Mouse (Mus musculus) brain, embryonic 14.5 days (tissue): ENCODE measurements around the gene C77080. TPM values are rescaled to one million over a fixed set of nuclear protein-coding genes. Genes with fewer than 3 reads are reported as not detected.

Source experiments
- DNase-seq: peaks from one replicate; pipeline ENCODE4 v3.0.0-alpha.2; 2011; ENCODE audit warnings: low read depth
- CTCF ChIP-seq: fragments of 200-500 bp; IDR thresholded peaks from 2 replicates; pipeline ENCODE4 v1.5.1; 2012; ENCODE audit warnings: inconsistent platforms, mild to moderate bottlenecking, moderate library complexity, borderline replicate concordance; ENCODE audit not compliant: insufficient read depth, insufficient read length; ENCODE audit errors: extremely low read depth
- POLR2A ChIP-seq: fragments of 200-500 bp; IDR thresholded peaks from 2 replicates; pipeline ENCODE4 v1.6.1; 2012; ENCODE audit warnings: mild to moderate bottlenecking, inconsistent platforms, borderline replicate concordance; ENCODE audit not compliant: poor library complexity, insufficient read depth, insufficient read length, severe bottlenecking; ENCODE audit errors: extremely low read depth
- polyA plus RNA-seq: library from polyadenylated mRNA; depleted of rRNA; stranded (reverse); fragments of >200 nt; gene quantifications from 2 replicates; pipeline ENCODE4 v1.2.3, GENCODE M21; 2012

Gene C77080
- polyA plus RNA-seq, 1 experiment = 15.9 TPM

DNA sequence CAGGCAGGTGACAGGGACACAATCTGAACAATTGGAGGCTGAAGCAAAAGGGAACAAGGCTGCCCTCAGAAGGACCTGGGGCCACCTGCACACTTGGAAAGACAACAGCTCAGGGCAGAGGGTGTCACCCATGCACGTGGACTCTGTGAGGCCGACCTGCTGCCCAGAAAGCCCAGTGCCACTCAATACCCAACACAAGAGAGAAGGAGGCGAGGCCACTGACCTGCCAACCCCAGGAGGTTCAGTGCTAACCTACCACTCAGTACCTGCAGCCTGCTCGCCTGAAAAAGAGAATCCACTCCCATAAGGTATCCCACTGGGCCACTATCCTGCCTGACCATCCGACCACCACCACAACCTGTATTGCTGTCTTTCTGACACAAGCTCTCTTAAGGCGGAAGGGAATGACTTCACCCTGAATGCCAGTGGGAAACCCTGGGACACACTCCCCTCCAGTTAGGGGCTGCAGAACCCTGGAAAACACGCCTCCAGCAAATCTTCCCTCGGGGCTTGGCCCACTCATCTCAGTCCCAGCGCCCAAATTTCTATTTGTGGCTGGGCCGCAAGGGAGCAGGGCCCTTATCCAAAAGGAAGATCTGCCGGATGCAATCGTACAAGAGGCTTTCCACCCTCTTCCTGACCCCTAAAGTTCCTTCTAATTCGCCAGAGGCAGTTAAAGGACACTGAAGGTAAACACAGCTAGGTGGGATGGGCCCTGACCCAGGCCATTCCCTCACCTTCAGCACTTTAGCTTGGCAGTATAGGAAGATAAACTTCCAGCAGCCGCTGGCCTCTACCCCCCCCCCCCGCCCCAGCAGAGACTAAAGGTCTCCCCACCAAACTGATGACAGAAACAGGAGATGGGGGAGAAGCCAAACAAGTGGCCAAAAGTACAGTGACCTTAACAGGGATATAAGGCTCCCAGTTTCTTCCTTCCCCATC lies 14.6 kb downstream of the C77080 start:
- TF ChIP-seq POLR2A (no peak), CTCF (no peak)
- DNase-seq = no peak

DNA sequence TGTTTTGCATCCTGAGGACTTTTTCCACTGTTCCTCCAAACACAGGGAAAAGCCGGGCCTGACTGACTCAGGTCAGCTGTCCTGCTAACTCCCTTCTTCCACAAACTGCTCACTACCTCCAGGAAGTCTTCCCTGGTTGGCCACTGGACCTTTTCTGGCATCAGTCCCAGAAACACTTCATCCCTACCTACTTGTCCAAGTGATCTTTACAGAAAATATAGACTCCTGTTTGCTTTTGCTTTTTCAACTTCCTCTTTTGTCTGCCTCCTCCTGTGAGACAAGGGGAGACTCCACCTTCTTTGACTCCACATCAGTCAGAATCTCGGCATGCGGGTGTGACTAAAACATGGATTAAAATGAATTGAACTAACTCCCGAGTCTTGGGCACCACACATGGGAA lies 16.4 kb downstream of the C77080 start:
- no peak for DNase-seq
- TF ChIP-seq CTCF (no peak), POLR2A (no peak)

DNA sequence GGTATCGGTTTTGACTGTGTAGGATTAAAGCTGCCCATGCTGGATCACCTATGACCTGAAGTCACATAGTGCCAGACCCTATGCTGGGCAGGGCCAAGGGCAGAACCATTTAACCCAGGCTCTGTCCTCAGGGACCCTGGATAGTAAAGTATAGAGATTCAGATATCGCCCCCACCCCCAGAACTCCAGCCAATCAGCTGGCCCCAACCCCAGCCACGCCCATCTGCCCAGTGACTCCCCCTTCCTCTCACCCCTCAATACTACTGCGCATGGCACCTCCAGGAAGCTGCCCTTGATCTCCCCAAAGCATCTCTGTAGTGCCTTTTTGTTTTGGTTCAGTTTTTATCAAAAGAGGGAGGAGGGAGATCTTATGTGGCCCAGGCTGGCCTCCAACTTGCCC lies 18.4 kb downstream of the C77080 start:
- TF ChIP-seq CTCF (no peak), POLR2A (no peak)

DNA sequence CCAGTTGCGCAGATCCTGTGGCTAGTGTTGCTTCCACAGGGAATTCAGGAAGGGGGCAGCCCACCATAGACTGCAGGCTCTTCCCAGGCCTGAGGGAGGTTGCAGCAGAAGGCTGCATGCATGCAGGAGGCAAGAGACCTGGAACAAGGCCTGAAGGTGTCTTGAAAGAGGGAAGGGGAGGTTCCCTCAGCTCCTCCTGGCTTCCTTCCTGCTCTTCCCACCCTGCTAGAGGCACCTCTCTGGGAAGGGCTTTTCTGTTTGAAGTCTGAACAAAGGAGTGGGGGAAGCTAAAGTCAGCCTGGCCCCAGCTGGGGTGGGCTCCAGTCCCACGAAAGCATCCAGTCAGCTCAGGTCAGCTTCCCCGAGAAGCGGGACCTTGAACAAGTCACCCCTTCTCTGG lies 18.9 kb downstream of the C77080 start:
- no peak for DNase-seq
- TF ChIP-seq CTCF (no peak), POLR2A (no peak)

More for the DNA sequence above, 18.4 kb downstream of the C77080 start:
- no peak for DNase-seq

DNA sequence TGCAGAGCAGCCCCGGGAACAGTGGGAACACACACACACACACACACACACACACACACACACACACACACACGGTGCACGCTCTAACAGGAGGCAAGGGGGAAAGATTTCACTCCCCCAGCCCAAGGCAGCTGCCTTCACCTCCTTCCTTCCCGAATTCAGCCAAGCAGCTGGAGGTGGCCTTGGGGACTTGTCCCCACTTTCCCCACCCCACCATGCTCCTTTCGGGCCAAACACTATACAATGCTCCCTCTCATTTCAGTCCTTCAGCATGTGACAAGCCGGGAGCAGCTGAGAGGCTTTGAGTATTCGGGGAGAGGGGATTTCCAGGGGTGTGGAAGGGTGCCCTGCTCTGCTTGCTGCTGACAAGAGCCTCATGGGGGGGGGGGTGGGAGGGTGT lies 19.3 kb downstream of the C77080 start:
- peak; percentile 64 for DNase-seq
- TF ChIP-seq CTCF (no peak), POLR2A (no peak)

DNA sequence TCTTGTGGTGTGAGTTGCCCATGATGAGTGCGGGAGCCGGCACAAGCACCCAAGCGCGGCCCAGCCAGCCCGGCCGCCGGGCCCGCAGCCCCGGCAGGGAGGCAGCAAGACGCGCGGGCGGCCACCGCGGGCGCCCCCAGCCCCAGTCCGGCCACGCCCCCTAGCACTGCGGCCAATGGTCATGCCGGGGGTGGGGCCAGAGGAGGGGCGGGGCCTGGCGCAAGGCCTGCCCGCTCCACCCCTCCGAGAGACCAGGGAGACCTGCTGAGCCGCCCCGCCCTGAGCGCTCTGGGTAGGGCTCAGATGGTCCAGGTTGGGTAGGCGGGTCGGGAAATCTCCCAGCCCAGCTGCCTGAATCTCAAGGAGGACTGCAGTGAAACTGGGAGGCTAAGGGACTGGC lies 22.1 kb downstream of the C77080 start:
- TF ChIP-seq CTCF = no peak
- peak; percentile 84 for TF ChIP-seq POLR2A

DNA sequence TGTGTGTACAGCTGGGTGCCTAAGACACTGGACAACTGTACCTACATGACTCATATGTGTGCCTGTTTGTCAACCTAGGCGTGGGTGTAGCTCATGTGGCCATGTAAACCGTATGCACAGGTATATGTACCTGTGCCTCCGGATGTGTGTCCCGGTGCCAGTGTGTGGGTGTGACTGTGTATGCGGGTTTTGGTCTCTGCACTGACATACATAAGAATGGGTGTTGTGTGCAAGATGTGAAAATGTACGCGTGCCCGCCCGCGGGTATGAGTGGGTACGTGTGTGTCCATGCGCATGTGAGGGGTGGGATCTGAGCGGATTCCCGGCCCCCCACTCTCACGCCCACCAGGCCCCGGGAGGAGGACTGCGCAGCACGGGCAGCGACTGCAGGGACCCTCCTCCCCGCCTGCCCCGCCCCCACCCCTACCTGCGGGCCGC lies 22.6 kb downstream of the C77080 start:
- TF ChIP-seq POLR2A = no peak
- TF ChIP-seq CTCF = no peak
- DNase-seq = peak; percentile 57

More for the DNA sequence above, 22.1 kb downstream of the C77080 start:
- peak; percentile 91 for DNase-seq

DNA sequence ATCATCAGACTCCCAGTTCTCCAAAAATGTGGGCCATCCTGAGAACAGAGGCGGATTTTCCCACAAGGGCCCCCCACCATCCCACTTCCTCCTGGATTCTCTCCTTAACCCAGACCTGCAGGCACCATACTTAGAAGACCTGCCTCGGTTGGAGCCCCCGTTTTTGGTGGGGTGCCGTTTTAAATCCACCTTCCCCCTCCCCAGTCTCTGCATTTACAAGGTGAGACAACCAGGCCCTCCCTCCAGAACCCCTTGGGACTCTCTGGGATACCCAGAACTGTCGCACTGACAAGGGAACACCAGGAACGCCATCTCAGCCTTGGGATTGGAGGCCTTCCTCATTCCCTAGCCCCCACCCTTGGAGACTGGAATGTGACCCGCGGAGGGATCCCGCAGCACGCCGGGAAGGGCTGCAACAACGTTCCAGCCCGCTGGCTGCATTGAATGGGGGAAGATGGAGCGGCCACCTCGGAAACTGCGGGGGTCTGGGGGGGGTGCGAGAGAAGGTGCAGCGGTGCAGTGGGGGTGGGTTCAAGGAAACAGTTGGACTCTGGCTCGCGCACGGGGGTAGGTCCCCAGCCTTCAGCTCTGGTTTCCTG lies 23.3 kb downstream of the C77080 start:
- TF ChIP-seq POLR2A = no peak
- TF ChIP-seq CTCF = no peak
- peak; percentile 64 for DNase-seq

DNA sequence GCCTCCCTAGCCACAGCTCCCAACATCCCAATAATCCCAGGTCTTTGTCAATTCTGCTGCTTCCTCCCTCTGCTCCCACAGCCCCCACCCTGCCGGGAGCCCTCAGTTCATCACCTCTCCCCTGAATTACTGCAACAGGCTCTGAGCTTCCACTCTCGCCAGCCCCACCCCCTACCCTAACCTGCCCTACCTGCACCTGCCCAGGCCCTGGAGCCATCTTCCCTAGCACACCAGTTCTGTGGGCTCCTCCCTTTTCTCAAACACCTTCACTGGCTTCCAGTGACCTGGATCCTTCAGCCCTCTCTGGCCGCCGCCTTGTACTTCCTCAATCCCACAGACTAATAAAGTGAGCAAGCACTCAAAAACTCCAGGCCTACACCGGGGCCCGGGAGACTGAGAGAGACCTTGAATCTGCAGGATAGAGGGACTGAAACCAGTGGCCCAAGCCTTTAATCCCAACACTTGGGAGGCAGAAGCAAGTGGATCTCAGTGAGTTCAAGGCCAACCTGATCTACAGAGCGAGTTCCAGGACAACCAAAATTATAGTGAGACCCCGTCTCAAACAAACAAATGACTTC lies 24.9 kb downstream of the C77080 start:
- DNase-seq = no peak
- no peak for TF ChIP-seq POLR2A

DNA sequence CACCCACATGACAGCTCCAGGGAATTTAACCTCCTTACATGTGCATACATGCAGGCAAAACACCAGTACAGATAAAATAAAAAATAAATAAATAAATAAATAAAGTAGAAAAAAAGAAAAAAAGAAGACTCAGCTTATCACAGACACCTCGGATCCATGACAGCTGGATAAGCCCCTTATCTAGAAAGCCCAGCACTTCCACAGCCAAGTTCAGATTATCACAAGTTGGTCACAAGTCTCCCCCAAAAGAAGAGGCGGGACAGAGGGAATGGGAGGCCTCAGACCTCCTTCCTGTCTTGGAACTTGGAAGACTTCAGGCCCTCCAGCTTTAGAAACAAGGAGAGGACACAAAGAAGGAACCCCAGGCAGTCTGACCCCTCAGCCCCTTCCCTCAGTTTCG lies 26.1 kb downstream of the C77080 start:
- no peak for DNase-seq
- no peak for TF ChIP-seq CTCF
- no peak for TF ChIP-seq POLR2A

DNA sequence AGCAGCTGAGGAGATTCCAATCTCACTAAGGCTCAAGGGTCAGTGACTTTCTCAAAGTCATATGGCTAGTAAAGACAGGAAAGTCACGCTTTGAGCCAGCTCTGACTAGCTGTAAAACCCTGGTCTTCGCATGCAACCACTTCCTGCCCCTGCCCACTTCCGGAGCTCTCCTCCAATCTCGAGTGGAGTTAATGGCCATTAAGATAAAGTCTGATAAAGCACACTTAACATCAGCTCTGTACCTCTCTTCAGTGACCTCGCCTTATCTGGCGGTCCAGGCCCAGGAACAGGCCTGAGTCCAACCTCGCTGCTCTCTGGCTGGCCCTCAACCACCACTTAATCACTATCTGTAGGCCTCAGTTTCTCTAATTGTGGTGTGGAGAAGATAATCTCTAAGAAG lies 26.7 kb downstream of the C77080 start:
- TF ChIP-seq POLR2A = no peak
- TF ChIP-seq CTCF = no peak
- DNase-seq = no peak

DNA sequence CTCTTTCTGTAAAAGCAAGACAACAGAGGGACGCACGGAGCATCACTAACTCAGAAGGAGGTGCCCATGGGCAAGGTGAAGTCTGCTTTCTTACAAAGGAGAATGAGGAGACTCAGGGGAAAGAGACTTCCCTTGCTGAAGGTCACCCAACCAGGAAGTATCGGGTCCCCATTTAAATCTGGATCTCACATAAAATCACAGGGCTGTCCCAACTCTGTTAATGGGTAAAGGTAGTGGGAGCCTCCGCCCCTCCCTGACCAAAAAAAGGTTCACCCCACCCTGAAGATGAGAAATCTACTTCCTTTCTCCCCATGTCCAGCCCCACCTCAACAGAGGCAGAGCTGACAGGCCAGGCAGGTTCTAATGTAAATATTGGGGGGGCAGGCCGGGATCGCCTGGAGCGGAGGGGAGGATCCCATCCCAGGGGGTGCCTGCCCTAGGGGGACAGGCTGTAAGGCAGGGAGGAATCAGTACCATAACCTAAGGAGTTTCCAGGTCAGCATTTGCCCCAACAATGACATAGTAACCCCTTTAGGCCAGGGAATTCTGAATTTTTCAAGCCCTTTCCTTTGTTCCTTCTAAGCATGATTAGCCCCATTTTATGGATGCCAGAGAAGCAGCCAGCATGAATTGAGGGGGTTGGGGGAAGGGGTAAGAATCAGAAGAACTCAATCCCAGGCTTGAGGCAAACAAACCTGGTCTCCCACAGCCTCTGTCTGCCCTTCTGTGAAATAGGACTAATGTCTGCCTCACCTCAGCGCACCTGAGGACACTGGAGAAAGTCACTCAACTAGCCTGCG lies 28.4 kb downstream of the C77080 start:
- no peak for DNase-seq
- no peak for TF ChIP-seq CTCF
- no peak for TF ChIP-seq POLR2A
